Mouse (Mus musculus) lung, embryonic 15.5 days (tissue): ENCODE data around the gene Kctd19. TPM values are rescaled to one million over a fixed set of nuclear protein-coding genes. Genes with fewer than 3 reads are reported as not detected.

Experiments used
- ATAC-seq: fragments of 200-750 bp; cut with Nextera tagmentation; 2 replicates; pipeline ENCODE4 v1.8.0; 2017; ENCODE audit warnings: moderate number of reproducible peaks, borderline replicate concordance; ENCODE audit not compliant: low FRiP score, low TSS enrichment; ENCODE audit errors: extremely low read depth
- H3K27ac ChIP-seq: fragments of 300-500 bp; sonication (generic); 2 replicates; pipeline ENCODE4 v1.5.1; 2015; ENCODE audit warnings: moderate library complexity, mild to moderate bottlenecking, inconsistent platforms
- H3K27me3 ChIP-seq: fragments of 300-500 bp; sonication (generic); 2 replicates; pipeline ENCODE4 v1.6.1; 2015; ENCODE audit warnings: inconsistent platforms
- H3K36me3 ChIP-seq: fragments of 300-500 bp; sonication (generic); 2 replicates; pipeline ENCODE4 v1.6.1; 2015; ENCODE audit warnings: inconsistent platforms
- H3K4me1 ChIP-seq: fragments of 300-500 bp; sonication (generic); 2 replicates; pipeline ENCODE4 v1.6.1; 2015; ENCODE audit warnings: inconsistent platforms
- H3K4me2 ChIP-seq: fragments of 300-500 bp; sonication (generic); 2 replicates; pipeline ENCODE4 v1.6.1; 2015; ENCODE audit warnings: inconsistent platforms, mild to moderate bottlenecking, moderate library complexity
- H3K4me3 ChIP-seq: fragments of 300-500 bp; sonication (generic); 2 replicates; pipeline ENCODE4 v1.5.1; 2015; ENCODE audit warnings: mild to moderate bottlenecking, inconsistent platforms
- H3K9ac ChIP-seq: fragments of 300-500 bp; sonication (generic); 2 replicates; pipeline ENCODE4 v1.6.1; 2015; ENCODE audit warnings: inconsistent platforms
- H3K9me3 ChIP-seq: fragments of 300-500 bp; sonication (generic); 2 replicates; pipeline ENCODE4 v1.6.1; 2016; ENCODE audit warnings: inconsistent platforms
- WGBS: fragments of 180-500 bp; shearing (Covaris S2); methylation state at CpG from one replicate; pipeline ENCODE4 v1.1.7; 2015; 5-methylcytosine and 5-hydroxymethylcytosine counted together
- polyA plus RNA-seq: library from polyadenylated mRNA; unstranded; fragments of >200 nt; fragmentation: Nextera tagmentation; extraction: Ambion mirVana; gene quantifications from 2 replicates; pipeline ENCODE4 v1.2.1, GENCODE M21; 2015

Kctd19 gene
- polyA plus RNA-seq, 1 experiment from 2014 or later = not detected

DNA sequence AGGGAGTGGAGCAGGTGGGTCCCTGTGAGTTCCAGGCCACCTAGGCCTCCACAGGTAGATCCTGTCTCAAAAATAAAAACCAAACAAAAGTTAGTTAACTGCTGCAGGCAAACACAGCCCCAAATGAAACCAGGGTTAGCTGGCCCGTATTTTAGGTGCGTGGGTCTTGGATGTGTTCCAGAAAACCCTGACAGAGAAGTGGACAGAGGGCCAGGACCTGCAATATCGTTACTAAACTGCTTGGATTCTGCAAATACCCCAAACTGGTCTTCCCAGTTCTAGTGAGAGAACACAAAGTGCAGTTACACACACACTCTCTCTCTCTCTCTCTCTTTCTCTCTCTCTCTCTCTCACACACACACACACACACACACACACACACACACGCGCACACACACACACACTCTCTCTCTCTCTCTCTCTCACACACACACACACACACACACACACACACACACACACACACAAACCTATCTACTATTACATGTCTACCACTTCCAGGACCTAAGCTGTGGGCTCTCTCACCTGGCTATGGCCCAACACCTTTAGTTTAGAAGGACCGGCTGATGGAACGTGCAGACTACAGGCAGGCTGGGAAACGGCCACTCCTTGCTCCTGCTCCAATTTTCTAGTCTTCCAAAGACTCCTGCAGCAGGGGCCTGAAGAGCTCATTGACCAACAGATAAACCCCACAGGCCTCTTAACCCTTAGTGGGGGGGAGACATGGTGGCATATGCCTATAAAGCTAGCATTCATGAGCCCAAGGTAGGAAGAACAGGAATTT, 69.3 kb downstream of the Kctd19 start:
- peaks cover 78% of the 10 kb centered on the region for H3K4me1 ChIP-seq

DNA sequence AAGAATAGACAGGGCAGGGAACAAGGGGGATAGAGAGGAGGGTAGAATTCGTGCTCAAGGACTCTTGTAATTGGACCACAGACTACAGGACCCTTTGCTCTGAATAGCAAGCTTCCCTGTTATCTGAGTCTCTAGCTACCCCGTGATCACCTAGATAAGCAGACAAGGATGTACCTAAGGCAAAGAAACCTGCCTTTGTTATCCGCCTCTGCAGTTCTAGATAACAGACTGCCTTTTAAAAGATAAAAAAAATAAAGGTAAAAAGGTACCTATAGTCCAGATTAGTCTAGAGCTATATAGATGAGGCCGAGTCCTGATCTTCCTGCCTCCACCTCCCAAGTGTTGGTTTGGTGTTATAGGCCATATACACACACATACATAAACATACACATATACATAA, 70.5 kb downstream of the Kctd19 start:
- Histone ChIP-seq H3K27me3 (no peaks in the 10 kb centered on the region), H3K9ac (no peak overlapping the region; the same call in 1 of the 2 replicates), H3K9me3 (no peaks in the 10 kb centered on the region), H3K4me1 (peaks cover 80% of the 10 kb centered on the region), H3K4me3 (0 out of 2 replicates have a peak overlapping the region, but pooled peaks have one; percentile 14), H3K36me3 (peaks cover 21% of the 10 kb centered on the region), H3K4me2 (peak overlapping the region; percentile 98), H3K27ac (peak overlapping the region; percentile 97)
- WGBS = 60% methylated on average over 4 of the region's 4 CpGs
- no peak for ATAC-seq

More for the DNA sequence above, 69.3 kb downstream of the Kctd19 start:
- no peaks in the 10 kb centered on the region for H3K9me3 ChIP-seq
- WGBS = 25% methylated on average over 8 of the region's 8 CpGs
- peaks cover 9% of the 10 kb centered on the region; the same call in 1 of the 2 replicates for H3K36me3 ChIP-seq
- H3K27me3 ChIP-seq = no peaks in the 10 kb centered on the region
- H3K9ac ChIP-seq = peak overlapping the region; percentile 72
- peak overlapping the region; percentile 98 for H3K4me2 ChIP-seq
- peak overlapping the region; percentile 97 for H3K27ac ChIP-seq
- ATAC-seq = no peak
- H3K4me3 ChIP-seq = peak overlapping the region; percentile 64

DNA sequence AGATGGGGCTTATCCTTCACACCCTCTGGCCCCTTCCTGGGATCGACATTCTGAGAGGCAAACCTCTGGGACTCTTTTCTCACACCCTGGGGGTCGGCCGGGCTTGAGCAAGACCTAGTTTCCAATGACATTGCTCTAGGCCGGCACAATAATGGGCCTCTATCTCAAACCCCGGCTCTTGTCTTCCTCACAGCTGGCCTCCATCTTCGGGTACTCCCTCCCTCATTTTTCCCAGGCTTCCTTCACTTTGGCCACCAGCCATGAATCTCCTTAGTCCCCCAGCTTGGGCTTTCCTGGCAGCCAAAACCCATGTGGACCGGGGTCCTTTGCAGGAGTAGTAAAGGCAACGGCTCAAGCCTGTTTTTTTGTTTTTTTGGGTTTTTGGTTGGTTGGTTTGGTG, 71.9 kb downstream of the Kctd19 start:
- Histone ChIP-seq H3K27me3 (no peaks in the 10 kb centered on the region), H3K36me3 (peaks cover 34% of the 10 kb centered on the region), H3K9me3 (no peaks in the 10 kb centered on the region), H3K9ac (no peak overlapping the region), H3K4me3 (no peak overlapping the region), H3K4me2 (peak overlapping the region; percentile 44), H3K27ac (peak overlapping the region; percentile 97), H3K4me1 (peaks cover 79% of the 10 kb centered on the region)
- ATAC-seq = peak; percentile 90
- WGBS = 22% methylated on average over 8 of the region's 8 CpGs

DNA sequence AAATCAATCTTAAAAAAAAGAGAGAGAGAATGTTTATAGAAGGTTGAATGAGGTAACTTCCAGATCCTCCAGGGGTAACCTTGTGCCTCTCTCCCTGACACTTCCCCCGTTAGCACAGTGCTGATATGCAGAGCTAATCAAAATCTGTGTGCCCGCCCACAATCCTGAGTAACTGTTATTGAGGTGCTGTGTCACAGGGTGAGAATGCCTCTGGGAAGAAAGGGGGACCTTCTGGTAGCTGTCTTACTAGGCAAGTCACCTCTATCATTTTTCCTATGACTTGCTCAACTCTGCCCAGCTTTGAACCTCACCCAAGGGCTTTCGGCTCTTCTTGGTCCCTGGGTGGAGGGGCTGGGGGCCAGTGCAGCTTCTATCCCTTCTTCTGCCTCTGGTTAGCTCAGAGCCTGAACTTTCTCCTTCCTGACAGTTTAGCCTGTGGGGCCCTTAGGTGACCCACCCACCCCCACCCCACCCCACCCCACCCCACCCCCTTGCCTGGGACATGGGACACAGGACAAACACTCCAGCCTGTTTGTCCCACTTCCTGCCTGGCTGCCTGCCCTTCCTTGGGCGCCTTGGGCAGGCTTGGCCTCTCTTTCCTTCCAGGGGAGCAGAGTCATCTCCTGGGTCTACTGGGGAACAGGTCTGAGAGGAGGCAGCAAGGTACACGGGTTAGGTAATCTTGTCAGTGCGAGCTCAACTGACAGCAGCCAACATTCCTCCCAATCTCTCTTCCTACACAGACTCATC, 73.2 kb downstream of the Kctd19 start:
- Histone ChIP-seq H3K4me2 (peak overlapping the region; percentile 44), H3K4me1 (peaks cover 66% of the 10 kb centered on the region), H3K4me3 (no peak overlapping the region), H3K9me3 (no peaks in the 10 kb centered on the region), H3K27ac (peak overlapping the region; percentile 97), H3K9ac (no peak overlapping the region), H3K36me3 (peaks cover 48% of the 10 kb centered on the region), H3K27me3 (no peaks in the 10 kb centered on the region)
- WGBS = 35% methylated on average over 6 of the region's 6 CpGs
- ATAC-seq = no peak

DNA sequence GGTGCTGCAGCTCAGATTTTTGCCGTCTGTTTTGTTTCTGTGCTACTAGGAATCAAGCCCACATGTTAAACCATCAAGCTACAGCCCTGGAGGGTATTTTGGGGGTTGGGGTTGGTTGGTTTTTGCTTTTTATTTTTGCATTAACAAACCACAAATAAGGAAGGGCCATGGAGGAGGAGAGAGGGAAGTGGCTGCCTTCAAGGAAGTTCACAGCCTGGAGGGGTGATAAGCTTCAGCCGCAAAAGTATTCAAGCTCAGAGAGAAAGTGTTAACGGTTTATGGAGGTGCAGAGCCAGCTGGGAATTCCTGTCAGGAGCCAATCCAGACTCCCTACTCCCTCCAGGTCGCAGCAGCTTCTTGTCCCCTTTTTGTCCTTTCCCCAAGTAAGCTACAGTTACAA, 74.3 kb downstream of the Kctd19 start:
- no peaks in the 10 kb centered on the region for H3K9me3 ChIP-seq
- no peak overlapping the region for H3K4me3 ChIP-seq
- WGBS = 32% methylated on average over 4 of the region's 4 CpGs
- no peak for ATAC-seq
- no peak overlapping the region for H3K4me2 ChIP-seq
- peaks cover 58% of the 10 kb centered on the region for H3K36me3 ChIP-seq
- H3K4me1 ChIP-seq = peaks cover 56% of the 10 kb centered on the region
- H3K27ac ChIP-seq = no peak overlapping the region; the same call in 1 of the 2 replicates
- no peaks in the 10 kb centered on the region for H3K27me3 ChIP-seq
- no peak overlapping the region for H3K9ac ChIP-seq

DNA sequence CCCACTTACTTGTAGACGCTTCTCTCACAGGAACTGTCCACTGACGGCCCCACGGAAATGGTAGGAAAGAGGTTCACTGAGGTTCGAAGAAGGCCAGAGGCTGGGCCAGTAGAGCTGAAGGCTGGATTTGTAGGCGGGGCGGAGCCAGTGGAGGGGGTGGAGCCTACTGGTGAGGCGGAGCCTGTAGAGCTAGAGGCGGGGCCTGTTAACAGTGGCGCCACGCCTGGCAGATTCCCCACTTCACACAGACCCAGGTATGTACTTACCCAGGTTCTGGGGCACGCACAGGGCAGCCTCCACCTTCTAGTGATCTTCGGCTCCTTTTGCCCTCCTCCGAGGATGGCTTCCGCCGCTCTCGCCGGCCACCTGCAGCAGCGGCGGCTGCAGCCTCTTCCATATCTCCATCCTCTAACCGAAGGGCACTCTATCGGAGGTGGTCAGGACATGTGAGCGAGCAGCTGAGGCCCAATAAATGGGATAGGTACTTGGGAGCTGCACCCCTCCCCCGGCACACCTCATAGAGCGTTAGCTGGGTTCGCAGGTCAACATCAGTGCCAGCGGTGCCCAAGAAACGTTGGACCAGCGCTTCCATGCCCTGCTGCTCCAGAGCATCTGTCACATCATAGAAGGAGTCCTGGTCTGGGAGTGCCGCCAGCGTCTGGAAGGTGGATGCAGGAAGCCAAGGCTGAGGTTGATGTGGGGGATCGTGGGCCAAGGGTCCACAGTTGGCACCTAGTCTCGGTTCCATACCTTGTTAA, 76.8 kb downstream of the Kctd19 start:
- 74% methylated on average over 32 of the region's 32 CpGs for WGBS
- Histone ChIP-seq H3K36me3 (peaks cover 75% of the 10 kb centered on the region), H3K4me2 (no peak overlapping the region), H3K4me1 (peaks cover 33% of the 10 kb centered on the region), H3K27me3 (no peaks in the 10 kb centered on the region), H3K4me3 (no peak overlapping the region), H3K9ac (no peak overlapping the region), H3K9me3 (no peaks in the 10 kb centered on the region), H3K27ac (no peak overlapping the region)
- no peak for ATAC-seq

Other genes with a start within 250 kb of the Kctd19 start
- gene Cbfb, start 242.8 kb downstream of the Kctd19 start, polyA plus RNA-seq = 62.9 and 63.3 TPM in 2 replicates
- gene D230025D16Rik, start 188.4 kb downstream of the Kctd19 start, polyA plus RNA-seq = 38.2 and 38.8 TPM in 2 replicates
- gene B3gnt9, start 158.3 kb downstream of the Kctd19 start, polyA plus RNA-seq = 23.4 and 26.0 TPM in 2 replicates
- gene Tradd, start 148.9 kb downstream of the Kctd19 start, polyA plus RNA-seq = 29.8 and 33.6 TPM in 2 replicates
- gene Fbxl8, start 148.9 kb downstream of the Kctd19 start, polyA plus RNA-seq = 4.8 and 4.9 TPM in 2 replicates
- gene Hsf4, start 143.7 kb downstream of the Kctd19 start, polyA plus RNA-seq = 0.61 and 0.69 TPM in 2 replicates
- gene Nol3, start 137.4 kb downstream of the Kctd19 start, polyA plus RNA-seq = 1.5 and 1.7 TPM in 2 replicates
- 9.7 and 10.0 TPM in 2 replicates for gene 4931428F04Rik, start 123.6 kb downstream of the Kctd19 start, polyA plus RNA-seq
- gene Exoc3l, start 117.4 kb downstream of the Kctd19 start, polyA plus RNA-seq = 30.3 and 32.9 TPM in 2 replicates
- gene E2f4, start 115.8 kb downstream of the Kctd19 start, polyA plus RNA-seq = 76.4 and 77.3 TPM in 2 replicates
- 10.1 and 12.1 TPM in 2 replicates for gene Elmo3, start 107.9 kb downstream of the Kctd19 start, polyA plus RNA-seq
- 1.6 and 2.8 TPM in 2 replicates for gene Lrrc29, start 87.2 kb downstream of the Kctd19 start, polyA plus RNA-seq
- 110 and 116 TPM in 2 replicates for gene Tmem208, start 87.1 kb downstream of the Kctd19 start, polyA plus RNA-seq
- 10.6 and 11.9 TPM in 2 replicates for gene Fhod1, start 65.5 kb downstream of the Kctd19 start, polyA plus RNA-seq
- 6.4 and 7.2 TPM in 2 replicates for gene Slc9a5, start 64.7 kb downstream of the Kctd19 start, polyA plus RNA-seq
- gene Plekhg4, start 40.2 kb downstream of the Kctd19 start, polyA plus RNA-seq = 1.1 and 1.5 TPM in 2 replicates
- 0.43 and 0.67 TPM in 2 replicates for gene Lrrc36, start 69 bp upstream of the Kctd19 start, polyA plus RNA-seq
- gene Tppp3, start 58.0 kb upstream of the Kctd19 start, polyA plus RNA-seq = 63.3 and 63.6 TPM in 2 replicates
- 44.0 and 50.9 TPM in 2 replicates for gene Zdhhc1, start 83.4 kb upstream of the Kctd19 start, polyA plus RNA-seq
- gene Hsd11b2, start 105.3 kb upstream of the Kctd19 start, polyA plus RNA-seq = 2.6 and 2.8 TPM in 2 replicates
- 80.8 and 82.1 TPM in 2 replicates for gene Atp6v0d1, start 152.5 kb upstream of the Kctd19 start, polyA plus RNA-seq
- gene Ripor1, start 191.8 kb upstream of the Kctd19 start, polyA plus RNA-seq = 30.6 and 34.1 TPM in 2 replicates
- 131 and 140 TPM in 2 replicates for gene Ctcf, start 223.1 kb upstream of the Kctd19 start, polyA plus RNA-seq
- gene Agrp, start 223.9 kb upstream of the Kctd19 start, polyA plus RNA-seq = 0.69 and 0.79 TPM in 2 replicates